9 mouse cellular contexts compared by ENCODE assay signal in genomic region chr3:153835455-153836086, GRCm38 (mm10). TPM values are rescaled to one million over a fixed set of nuclear protein-coding genes. Genes with fewer than 3 reads are reported as not detected.
A peak's percentile ranks its signal among the peaks of the same experiment; 100 is the strongest.
DNase-seq lines count a peak whose midpoint lies in the region; ATAC-seq and TF ChIP-seq lines count a peak whose summit lies in the region.
"Had no signal": no experiment of that assay in that cellular context is flagged by ENCODE, and none has a peak within 500 bp of the region (broad histone marks: within the 10 kb centered on the region; RNA-seq: fewer than 3 reads in every experiment).

No protein-coding gene starts in this region.

- H3K9me3 ChIP-seq in embryonic facial prominence, embryonic 10.5 days, result no peaks in the 10 kb centered on the region
- no peaks in the 10 kb centered on the region for H3K9me3 ChIP-seq in heart, embryonic 10.5 days
- H3K9me3 ChIP-seq in liver, embryonic 12.5 days (replicated peaks), result peaks cover 6% of the 10 kb centered on the region; the same call in 1 of the 2 replicates
- H3K9me3 ChIP-seq: embryonic facial prominence, embryonic 13.5 days had no signal

- H3K4me2 ChIP-seq in liver, embryonic 12.5 days, result no peak overlapping the region
- H3K4me2 ChIP-seq: embryonic facial prominence, embryonic 13.5 days had no signal

- no peaks in the 10 kb centered on the region for H3K79me3 ChIP-seq in C2C12 (ENCODE audit: low read depth)

- no peak overlapping the region for H3ac ChIP-seq in C2C12 (ENCODE audit: control insufficient read depth, insufficient read length, low read depth)

- H3K27me3 ChIP-seq in C2C12 (ENCODE audit: control insufficient read depth, insufficient read depth, insufficient read length), result no peaks in the 10 kb centered on the region
- peaks cover 8% of the 10 kb centered on the region for H3K27me3 ChIP-seq in embryonic facial prominence, embryonic 10.5 days (replicated peaks; ENCODE audit: low read depth, poor library complexity, severe bottlenecking)
- peaks cover 14% of the 10 kb centered on the region for H3K27me3 ChIP-seq in heart, embryonic 10.5 days (ENCODE audit: insufficient read depth, poor library complexity, severe bottlenecking)
- H3K27me3 ChIP-seq in liver, embryonic 12.5 days (replicated peaks), result no peaks in the 10 kb centered on the region
- H3K27me3 ChIP-seq: embryonic facial prominence, embryonic 13.5 days had no signal

- H3K4me3 ChIP-seq in C2C12 (ENCODE audit: insufficient read depth, poor library complexity, severe bottlenecking), result no peak overlapping the region
- no peak overlapping the region for H3K4me3 ChIP-seq in embryonic facial prominence, embryonic 10.5 days
- H3K4me3 ChIP-seq in heart, embryonic 10.5 days, result no peak overlapping the region
- no peak overlapping the region for H3K4me3 ChIP-seq in liver, embryonic 12.5 days
- H3K4me3 ChIP-seq in olfactory bulb, adult 2 months (ENCODE audit: insufficient read depth, low read depth, low read length), result no peak overlapping the region
- H3K4me3 ChIP-seq: embryonic facial prominence, embryonic 13.5 days had no signal

- ATAC-seq in liver, embryonic 12.5 days, result peak; percentile 33; the same call in 1 of the 2 replicates

- H3K79me2 ChIP-seq in C2C12 (ENCODE audit: control insufficient read depth, insufficient read depth), result no peaks in the 10 kb centered on the region

- no peaks in the 10 kb centered on the region for H3K36me3 ChIP-seq in C2C12 (ENCODE audit: control insufficient read depth, insufficient read depth)
- H3K36me3 ChIP-seq in embryonic facial prominence, embryonic 10.5 days (replicated peaks), result no peaks in the 10 kb centered on the region
- no peaks in the 10 kb centered on the region for H3K36me3 ChIP-seq in heart, embryonic 10.5 days
- no peaks in the 10 kb centered on the region for H3K36me3 ChIP-seq in liver, embryonic 12.5 days
- H3K36me3 ChIP-seq: embryonic facial prominence, embryonic 13.5 days had no signal

- DNase-seq in adrenal gland, adult 8-10 months, result peak; percentile 64
- peak; percentile 71 for DNase-seq in embryonic facial prominence, embryonic 10.5 days (ENCODE audit: low spot score)
- peak; percentile 92 for DNase-seq in heart, embryonic 10.5 days (ENCODE audit: low spot score)
- peak; percentile 89 for DNase-seq in kidney, postnatal 10 days
- DNase-seq in testis, postnatal 14 days (ENCODE audit: low spot score), result peak; percentile 67

- peak; percentile 49 for TF ChIP-seq CTCF in C2C12 (IDR thresholded peaks at IDR 0.05; ENCODE audit: control insufficient read depth, insufficient read depth, insufficient read length)
- TF ChIP-seq CTCF in olfactory bulb, adult 2 months (IDR thresholded peaks at IDR 0.05; ENCODE audit: insufficient read depth, low read depth, low read length), result peak; percentile 51; the same call in 1 of the 2 replicates

- 0 out of 2 replicates have a peak overlapping the region, but pooled peaks have one; percentile 1 for H3K27ac ChIP-seq in embryonic facial prominence, embryonic 10.5 days (replicated peaks)
- H3K27ac ChIP-seq in heart, embryonic 10.5 days, result peak overlapping the region; percentile 62
- H3K27ac ChIP-seq in liver, embryonic 12.5 days, result peak overlapping the region; percentile 23; the same call in 1 of the 2 replicates
- no peak overlapping the region for H3K27ac ChIP-seq in olfactory bulb, adult 2 months (ENCODE audit: insufficient read depth, low read depth, low read length)
- H3K27ac ChIP-seq: embryonic facial prominence, embryonic 13.5 days had no signal

- WGBS in embryonic facial prominence, embryonic 10.5 days, result 53% methylated on average over 7 of the region's 7 CpGs
- WGBS in heart, embryonic 10.5 days, result 55% methylated on average over 7 of the region's 7 CpGs
- WGBS in liver, embryonic 12.5 days (ENCODE audit: insufficient replicate concordance), result 35% methylated on average over 7 of the region's 7 CpGs
- WGBS in olfactory bulb, adult 2 months, result 74% methylated on average over 7 of the region's 7 CpGs

- no peak for TF ChIP-seq POLR2A in olfactory bulb, adult 2 months (IDR thresholded peaks at IDR 0.05; ENCODE audit: insufficient read depth, low read depth, low read length)

- H3K4me1 ChIP-seq in embryonic facial prominence, embryonic 10.5 days, result peaks cover 4% of the 10 kb centered on the region; the same call in 1 of the 2 replicates
- peaks cover 17% of the 10 kb centered on the region for H3K4me1 ChIP-seq in heart, embryonic 10.5 days
- peaks cover 58% of the 10 kb centered on the region for H3K4me1 ChIP-seq in liver, embryonic 12.5 days
- no peaks in the 10 kb centered on the region for H3K4me1 ChIP-seq in olfactory bulb, adult 2 months (ENCODE audit: control insufficient read depth, insufficient read depth, low read length)

- no peak overlapping the region for H3K9ac ChIP-seq in liver, embryonic 12.5 days
- H3K9ac ChIP-seq: embryonic facial prominence, embryonic 13.5 days had no signal

TF ChIP-seq in C2C12, 6 proteins besides CTCF, POLR2A, EP300 and RAD21:
- TF ChIP-seq MYOD1 (IDR thresholded peaks at IDR 0.05; ENCODE audit: control insufficient read depth, insufficient read length, low read depth) (no peak), USF1 (IDR thresholded peaks at IDR 0.05; ENCODE audit: low read depth) (no peak), CEBPB (IDR thresholded peaks at IDR 0.05; ENCODE audit: low read depth) (no peak), FOSL1 (IDR thresholded peaks at IDR 0.05; ENCODE audit: insufficient read depth, low read length, poor library complexity, severe bottlenecking) (no peak), MYOG (IDR thresholded peaks at IDR 0.05; ENCODE audit: control insufficient read depth, extremely low read depth, insufficient read length) (no peak), MAX (IDR thresholded peaks at IDR 0.05) (no peak)

RNA-seq across cellular contexts. Expression of gene Asb17, which starts 8.4 kb away (rescaled TPM):
- 0.02 TPM for polyA plus RNA-seq in C2C12 (2012; fragmentation: generic; extraction: Trizol)
- not detected for total RNA-seq in adrenal gland, adult 8-10 months (2022)
- polyA plus RNA-seq in embryonic facial prominence, embryonic 10.5 days (2016; fragmentation: Nextera tagmentation; extraction: Ambion mirVana), result 0.19 and 0.34 TPM in 2 replicates
- polyA plus RNA-seq in heart, embryonic 10.5 days (2016; fragmentation: Nextera tagmentation; extraction: Ambion mirVana), result 1.0 and 2.0 TPM in 2 replicates
- polyA plus RNA-seq in liver, embryonic 12.5 days (2016; fragmentation: Nextera tagmentation; extraction: Ambion mirVana), result 5.3 and 6.4 TPM in 2 replicates
- not detected in 2 replicates for polyA plus RNA-seq in olfactory bulb, adult 2 months (2012; ENCODE audit: insufficient read depth, insufficient read length, low replicate concordance, missing spikeins)
